Mouse (Mus musculus) heart, adult 9 months (tissue): ENCODE data around the gene Spocd1.
"Not testable (repeated sequence)": the region's sequence is repeated elsewhere in the genome, so short reads cannot be mapped to it uniquely, and the experiment has no call there.

Experiments
- DNase-seq, 2 experiments: peaks; one replicate each; pipeline ENCODE4 v3.0.0; 2022; ENCODE audit warnings: low spot score in 2 of 2

Spocd1 gene

GRCm38 (mm10) chr4:129928949-129929348 is at the start of gene Spocd1:
TSS of gene Spocd1 (plus strand) at chr4:129929249.
- DNase-seq, result no peak

GRCm38 (mm10) chr4:129880615-129881014 is 48.4 kb upstream of the Spocd1 start:
- no peak for DNase-seq

DNA sequence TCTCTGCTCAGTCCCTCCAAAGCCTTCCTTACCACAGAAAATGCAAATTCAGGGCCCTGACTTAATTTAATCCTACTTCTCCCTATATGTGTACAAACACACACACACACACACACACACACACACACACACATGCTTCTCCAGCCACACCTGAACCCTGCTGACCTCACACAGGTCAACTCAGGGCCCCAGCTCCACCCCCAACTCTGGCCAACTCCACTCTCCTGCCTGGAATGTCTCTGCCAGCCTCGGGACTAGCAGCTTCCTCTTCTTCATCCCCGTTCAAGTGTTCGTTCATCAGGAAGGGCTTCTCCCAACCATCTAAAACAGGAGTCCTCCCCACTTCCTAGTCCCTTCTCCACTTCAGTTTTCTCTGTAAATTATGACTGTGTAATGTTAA is 47.4 kb upstream of the Spocd1 start:
- no peak for DNase-seq

- DNase-seq, result peak; percentile 60 to 66
Observed at GRCm38 (mm10) chr4:129882555-129883293, 46.3 kb upstream of the Spocd1 start.

DNA sequence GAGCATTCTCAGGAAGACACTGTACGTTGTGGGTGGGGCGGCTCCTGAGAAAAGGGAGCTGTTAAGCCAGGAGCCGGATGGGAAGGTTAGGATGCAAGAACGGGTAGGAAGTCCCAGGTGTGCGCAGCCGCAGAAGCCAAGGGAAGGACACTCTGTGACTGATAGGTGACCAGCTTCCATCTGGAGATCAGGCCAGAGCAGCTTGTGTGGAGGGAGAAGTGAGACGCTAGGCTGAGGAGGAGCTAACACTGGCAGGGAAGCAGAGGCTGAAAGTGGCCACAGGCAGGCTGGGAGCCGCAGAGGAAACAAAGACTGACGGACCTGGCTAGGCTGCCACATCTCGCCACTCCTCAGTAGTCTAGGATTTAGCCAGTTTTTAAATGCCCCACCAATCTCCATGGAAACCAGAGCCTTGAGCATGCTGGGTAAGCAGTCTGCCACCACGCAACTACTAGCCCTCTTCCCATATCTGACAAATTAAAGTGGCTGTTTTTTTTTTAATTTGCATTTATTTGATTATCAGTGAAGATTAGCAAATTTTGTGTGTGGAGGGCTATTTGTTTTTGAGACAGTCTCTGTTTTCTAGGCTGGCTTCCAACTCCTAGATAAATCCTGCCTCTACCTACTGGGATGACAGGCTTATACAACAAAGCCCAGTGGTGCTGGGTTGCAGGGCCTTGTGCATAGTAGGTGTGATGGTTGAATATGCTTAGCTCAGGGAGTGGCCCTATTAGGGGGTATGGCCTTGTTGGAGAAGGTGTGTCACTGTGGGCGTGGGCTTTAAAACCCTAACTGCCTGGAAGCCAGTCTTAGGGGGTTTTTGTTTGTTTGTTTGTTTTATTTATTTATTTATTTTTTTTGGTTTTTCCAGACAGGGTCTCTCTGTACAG is 44.8 kb upstream of the Spocd1 start:
- DNase-seq, result peak in 1 of 2 experiments; percentile 16

DNA sequence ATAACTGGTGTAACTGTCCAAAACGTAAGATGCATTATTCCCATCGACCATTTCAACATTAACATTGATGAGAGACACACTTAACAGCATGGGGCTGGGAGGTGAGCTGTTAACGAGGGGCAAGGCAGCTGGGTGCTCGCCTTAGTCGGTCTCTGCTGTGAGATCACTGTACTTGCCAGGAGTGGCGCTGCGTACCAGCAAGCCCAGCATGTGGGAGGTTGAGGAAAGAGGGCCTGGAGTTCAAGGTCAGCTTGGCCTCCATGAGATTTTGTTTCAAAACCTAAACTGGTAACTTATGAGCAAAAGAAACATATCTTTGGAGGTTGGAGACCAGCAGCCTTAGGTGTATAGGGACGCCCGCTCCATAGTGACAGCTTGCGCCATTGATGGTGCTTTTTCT is 39.4 kb upstream of the Spocd1 start:
- no peak for DNase-seq

- no peak for DNase-seq
Observed at GRCm38 (mm10) chr4:129890094-129890493, 39.0 kb upstream of the Spocd1 start.

DNA sequence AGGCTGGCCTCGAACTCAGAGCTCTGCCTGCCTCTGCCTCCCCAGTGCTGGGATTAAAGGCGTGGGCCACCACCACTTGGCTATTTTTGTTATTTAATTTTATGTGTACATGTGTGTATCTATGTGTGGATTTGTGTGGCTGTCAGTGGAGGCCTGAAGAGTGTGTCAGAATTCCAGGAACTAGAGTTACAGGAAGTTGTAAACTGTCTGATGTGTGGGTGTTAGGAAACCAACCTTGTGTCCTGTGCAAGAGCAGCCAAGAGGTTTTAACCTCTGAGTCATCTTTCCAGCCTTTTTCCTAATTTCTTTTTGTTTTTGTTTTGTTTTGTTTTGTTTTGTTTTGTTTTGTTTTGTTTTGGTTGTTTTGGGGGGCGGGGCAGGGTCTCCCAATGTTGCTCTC is 34.2 kb upstream of the Spocd1 start:
- no peak for DNase-seq

GRCm38 (mm10) chr4:129898815-129899214 is 30.2 kb upstream of the Spocd1 start:
- DNase-seq, result not testable (repeated sequence)

DNA sequence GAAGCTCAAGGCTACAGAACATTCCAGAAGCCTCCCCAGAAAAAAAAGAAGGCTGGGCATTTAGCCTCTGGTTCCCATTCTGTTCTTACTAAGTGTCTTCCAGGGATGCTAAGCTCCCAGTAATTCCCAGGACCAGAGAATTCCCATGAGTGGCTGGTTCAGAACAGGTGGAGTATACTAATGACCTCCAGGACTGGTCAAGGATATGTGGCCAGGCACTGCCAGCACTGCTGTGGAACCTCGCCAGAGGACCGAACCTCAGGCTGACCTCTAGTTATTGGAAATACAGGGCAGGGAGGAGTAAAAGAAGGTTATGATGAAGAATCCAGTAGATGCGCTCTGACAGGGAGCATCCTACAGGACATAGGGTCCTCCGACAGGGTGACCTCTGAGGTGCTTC is 26.7 kb upstream of the Spocd1 start:
- no peak for DNase-seq

- DNase-seq, result no peak
Observed at GRCm38 (mm10) chr4:129903577-129903976, 25.5 kb upstream of the Spocd1 start.

- DNase-seq, result no peak
Observed at GRCm38 (mm10) chr4:129905032-129905431, 24.0 kb upstream of the Spocd1 start.

DNA sequence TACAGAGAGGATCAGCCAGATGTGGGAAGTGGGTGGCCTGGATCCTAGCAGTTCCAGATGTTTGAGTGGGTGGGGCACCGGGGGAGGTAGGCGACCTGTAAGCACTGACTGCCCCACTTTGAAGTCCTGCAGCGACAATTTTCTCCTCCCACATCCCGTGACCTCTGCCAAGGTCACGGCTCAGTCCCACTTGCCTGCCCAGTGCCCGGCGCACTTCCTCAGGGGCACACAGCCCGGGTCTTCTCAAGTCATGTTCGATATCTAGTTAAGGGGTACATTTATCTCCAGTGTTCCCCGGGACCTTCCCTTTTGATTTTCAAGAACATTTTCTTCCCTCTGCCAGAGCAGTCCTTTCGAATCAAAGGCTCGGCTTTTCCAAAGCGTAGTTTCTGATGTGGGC is 23.0 kb upstream of the Spocd1 start:
- no peak for DNase-seq

GRCm38 (mm10) chr4:129908836-129909235 is 20.2 kb upstream of the Spocd1 start:
- no peak for DNase-seq

DNA sequence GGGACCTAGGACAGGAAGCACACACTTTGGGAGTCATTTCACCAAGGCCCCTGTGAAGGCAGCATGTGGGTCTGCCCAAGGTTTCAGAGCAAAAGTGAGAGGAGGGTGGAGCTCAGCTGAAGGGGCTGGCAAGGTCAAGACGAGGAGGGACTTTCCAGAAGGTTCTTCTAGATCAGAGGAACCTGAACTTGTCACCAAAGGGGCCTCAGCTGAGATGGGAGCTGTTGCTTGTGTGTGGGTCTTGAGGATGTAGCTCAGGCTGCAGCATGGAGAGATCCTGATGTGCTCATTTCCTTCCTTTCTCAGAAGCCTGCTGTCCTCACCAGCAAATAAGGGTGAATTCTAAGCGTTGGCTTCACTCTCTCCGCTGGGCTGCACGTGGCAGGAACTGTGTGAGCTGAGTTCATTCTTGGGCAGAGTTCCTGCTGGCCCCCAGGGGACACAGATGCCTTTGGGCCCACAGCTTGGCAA is 19.8 kb upstream of the Spocd1 start:
- DNase-seq, result no peak

GRCm38 (mm10) chr4:129912998-129913397 is 16.1 kb upstream of the Spocd1 start:
- DNase-seq, result no peak

GRCm38 (mm10) chr4:129913761-129914644 is 15.0 kb upstream of the Spocd1 start:
- DNase-seq, result no peak

GRCm38 (mm10) chr4:129914686-129915085 is 14.4 kb upstream of the Spocd1 start:
- no peak for DNase-seq

DNA sequence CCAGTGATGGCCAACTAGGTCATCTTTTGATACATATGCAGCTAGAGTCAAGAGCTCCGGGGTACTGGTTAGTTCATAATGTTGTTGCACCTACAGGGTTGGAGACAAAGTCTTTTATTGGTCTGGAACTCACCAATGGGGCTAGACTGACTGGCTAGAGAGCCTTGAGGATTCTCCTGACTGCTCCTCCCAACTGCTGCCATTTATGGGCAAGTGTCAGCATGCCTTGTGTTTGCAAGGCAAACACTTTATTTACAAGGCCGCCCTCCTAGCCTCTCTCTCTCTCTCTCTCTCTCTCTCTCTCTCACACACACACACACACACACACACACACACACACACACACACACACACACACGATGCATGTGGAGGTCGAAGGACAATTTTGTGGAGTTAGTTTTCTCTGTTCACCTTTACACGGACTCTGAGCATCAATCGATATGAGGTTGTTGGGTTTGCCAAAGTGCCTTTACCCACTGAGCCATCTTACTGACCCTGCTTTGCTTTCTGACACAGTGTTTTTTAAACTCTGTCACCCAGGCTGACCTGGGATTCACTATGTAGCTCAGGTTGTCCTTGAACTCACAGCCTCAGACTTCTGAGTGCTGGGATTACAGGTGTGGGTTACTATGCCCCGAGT is 13.6 kb upstream of the Spocd1 start:
- DNase-seq, result no peak

DNA sequence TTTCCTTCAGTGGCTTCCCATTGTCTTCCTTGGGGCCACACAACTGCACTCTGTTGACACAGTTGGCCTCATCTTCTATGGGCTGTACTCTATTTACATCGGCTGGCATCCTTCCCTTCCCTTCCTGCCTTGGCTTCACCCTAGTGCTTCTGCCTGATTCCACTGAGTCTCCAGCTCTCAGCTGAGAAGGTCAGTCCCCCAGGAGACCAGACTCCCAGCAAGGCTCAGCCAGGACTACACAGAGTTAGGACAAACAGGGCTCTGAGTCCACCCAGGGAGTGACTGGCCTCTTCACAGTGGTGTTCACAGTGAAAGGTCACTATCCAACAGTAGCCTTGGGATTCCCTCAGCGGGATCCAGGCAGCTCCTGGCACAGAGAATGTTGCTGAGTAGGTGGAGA is 12.9 kb upstream of the Spocd1 start:
- DNase-seq, result peak in 1 of 2 experiments; percentile 12

DNA sequence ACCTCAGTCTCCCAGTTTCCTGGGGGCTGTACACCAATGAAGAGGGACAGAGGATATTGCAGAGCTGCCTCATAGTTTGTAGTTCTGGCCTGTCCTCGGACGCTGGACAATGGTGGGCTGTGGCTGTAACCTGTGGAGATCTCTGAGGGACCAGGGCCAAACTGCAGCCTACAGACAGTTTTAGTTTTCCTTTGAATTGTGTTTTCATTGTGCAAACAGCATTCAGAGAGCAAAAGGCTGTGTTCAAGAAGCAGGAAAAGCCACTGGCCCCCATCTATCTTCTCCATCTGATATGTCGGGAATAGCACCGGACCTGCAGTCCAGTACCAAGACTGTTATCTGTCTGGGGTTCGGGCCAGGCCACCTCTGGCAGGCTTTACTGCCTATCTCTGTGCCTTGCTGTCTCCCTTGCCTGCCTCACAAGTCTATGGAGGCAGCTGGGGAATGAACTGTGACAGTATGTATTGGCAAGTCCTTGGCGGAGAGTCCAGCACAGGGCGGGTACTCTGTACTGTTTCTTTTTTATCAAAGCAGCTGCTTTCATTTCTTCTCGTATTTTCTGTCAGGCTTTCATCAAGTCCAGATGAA is 11.9 kb upstream of the Spocd1 start:
- DNase-seq, result peak in 1 of 2 experiments; percentile 35
